Mouse (Mus musculus) bone marrow macrophage, adult 2 months (primary cell): ENCODE data around the gene Dab1.

Experiments
- CTCF ChIP-seq: IDR thresholded peaks from 2 replicates; pipeline ENCODE4 v1.5.1; 2012; ENCODE audit warnings: low read depth, mild to moderate bottlenecking, low read length, moderate library complexity
- POLR2A ChIP-seq: IDR thresholded peaks from 2 replicates; pipeline ENCODE4 v1.6.1; 2012; ENCODE audit warnings: mild to moderate bottlenecking, low read depth, low read length, borderline replicate concordance

DNA sequence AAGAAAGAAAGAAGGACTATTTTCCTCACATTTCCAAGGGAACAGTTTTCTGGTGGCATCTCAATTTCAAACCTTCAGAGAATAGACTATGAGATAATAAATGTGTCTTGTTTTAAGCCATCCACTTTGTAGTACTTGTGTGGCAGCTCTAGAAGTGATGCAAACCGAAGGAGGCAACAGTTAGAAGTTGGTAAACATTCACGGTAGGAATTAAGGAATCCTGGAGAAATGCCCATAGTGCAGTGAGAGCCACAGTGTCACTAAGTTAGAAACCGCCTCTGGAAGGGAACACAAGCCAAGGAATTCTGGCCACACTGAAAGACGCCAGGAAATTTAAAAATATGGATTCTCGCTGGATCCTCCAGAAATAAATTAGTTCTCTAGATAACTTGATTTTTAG is 502.8 kb downstream of the Dab1 start:
- TF ChIP-seq POLR2A (no peak), CTCF (no peak)
